Mouse (Mus musculus): ENCODE data around the gene Armc5. TPM values are rescaled to one million over a fixed set of nuclear protein-coding genes. Genes with fewer than 3 reads are reported as not detected.

The Armc5 gene
- polyA plus RNA-seq, 1 experiment from 2014 or later, result 8.2 TPM

GRCm38 (mm10) chr7:128237927-128238778 is 1.0 kb downstream of the Armc5 start, which contains the start of gene 9130023H24Rik:
Gene 9130023H24Rik, minus strand, starts transcription at chr7:128238031.
- H3K9ac ChIP-seq (ENCODE audit: low read length), result peak within 1 kb of the TSS; percentile 87
- WGBS, result under 1% methylated on average over 69 of the region's 72 CpGs
- peak; percentile 88 for ATAC-seq (ENCODE audit: insufficient number of reproducible peaks, insufficient read depth, low FRiP score, low read depth)
- H3K9me3 ChIP-seq (ENCODE audit: control insufficient read depth, low read length), result no peaks in the 10 kb centered on the region
- peak within 1 kb of the TSS; percentile 76 to 79 for H3K4me3 ChIP-seq (ENCODE audit: control insufficient read depth in 1 of 2, insufficient read depth in 1 of 2, low read depth in 1 of 2, low read length in 2 of 2)
- peak within 1 kb of the TSS; percentile 97 for H3K27ac ChIP-seq (replicated peaks in 1 of 2; ENCODE audit: control insufficient read depth in 1 of 2, insufficient read depth in 1 of 2, low read depth in 2 of 2, low read length in 2 of 2)
- H3K27me3 ChIP-seq (ENCODE audit: control insufficient read depth, insufficient read depth, low read length), result no peaks in the 10 kb centered on the region
- H3K4me1 ChIP-seq (ENCODE audit: control insufficient read depth in 2 of 2, insufficient read depth in 2 of 2, low read length in 2 of 2), result peaks cover 6 to 14% of the 10 kb centered on the region in 2 experiments
- peaks cover 51% of the 10 kb centered on the region for H3K36me3 ChIP-seq (ENCODE audit: control insufficient read depth, insufficient read depth, low read length)
- peak within 1 kb of the TSS; percentile 84 for H3K4me2 ChIP-seq (ENCODE audit: low read length)

GRCm38 (mm10) chr7:128238991-128239390 is 1.8 kb downstream of the Armc5 start:
- peak overlapping the region; percentile 52 to 76; a peak in 3 of 4 replicates for H3K4me3 ChIP-seq (ENCODE audit: control insufficient read depth in 1 of 2, insufficient read depth in 1 of 2, low read depth in 1 of 2, low read length in 2 of 2)
- peak overlapping the region; percentile 75 for H3K4me2 ChIP-seq (ENCODE audit: low read length)
- H3K27ac ChIP-seq (replicated peaks in 1 of 2; ENCODE audit: control insufficient read depth in 1 of 2, insufficient read depth in 1 of 2, low read depth in 2 of 2, low read length in 2 of 2), result peak overlapping the region; percentile 85 to 97
- H3K4me1 ChIP-seq (ENCODE audit: control insufficient read depth in 2 of 2, insufficient read depth in 2 of 2, low read length in 2 of 2), result peaks cover 6 to 14% of the 10 kb centered on the region in 2 experiments
- H3K36me3 ChIP-seq (ENCODE audit: control insufficient read depth, insufficient read depth, low read length), result peaks cover 55% of the 10 kb centered on the region
- H3K9ac ChIP-seq (ENCODE audit: low read length), result peak overlapping the region; percentile 68
- ATAC-seq (ENCODE audit: insufficient number of reproducible peaks, insufficient read depth, low FRiP score, low read depth), result no peak
- 20% methylated on average over 4 of the region's 4 CpGs for WGBS
- H3K27me3 ChIP-seq (ENCODE audit: control insufficient read depth, insufficient read depth, low read length), result no peaks in the 10 kb centered on the region
- no peaks in the 10 kb centered on the region for H3K9me3 ChIP-seq (ENCODE audit: control insufficient read depth, low read length)

- H3K4me1 ChIP-seq (ENCODE audit: control insufficient read depth in 2 of 2, insufficient read depth in 2 of 2, low read length in 2 of 2), result peaks cover 6 to 14% of the 10 kb centered on the region in 2 experiments
- H3K9me3 ChIP-seq (ENCODE audit: control insufficient read depth, low read length), result no peaks in the 10 kb centered on the region
- ATAC-seq (ENCODE audit: insufficient number of reproducible peaks, insufficient read depth, low FRiP score, low read depth), result no peak
- H3K4me2 ChIP-seq (ENCODE audit: low read length), result no peak overlapping the region
- 92% methylated on average over 27 of the region's 27 CpGs for WGBS
- H3K27me3 ChIP-seq (ENCODE audit: control insufficient read depth, insufficient read depth, low read length), result no peaks in the 10 kb centered on the region
- no peak overlapping the region for H3K9ac ChIP-seq (ENCODE audit: low read length)
- H3K36me3 ChIP-seq (ENCODE audit: control insufficient read depth, insufficient read depth, low read length), result peaks cover 63% of the 10 kb centered on the region
- no peak overlapping the region for H3K27ac ChIP-seq (replicated peaks in 1 of 2; ENCODE audit: control insufficient read depth in 1 of 2, insufficient read depth in 1 of 2, low read depth in 2 of 2, low read length in 2 of 2)
- no peak overlapping the region for H3K4me3 ChIP-seq (ENCODE audit: control insufficient read depth in 1 of 2, insufficient read depth in 1 of 2, low read depth in 1 of 2, low read length in 2 of 2)
Observed at GRCm38 (mm10) chr7:128240131-128240784, 3.1 kb downstream of the Armc5 start.

- peaks cover 52% of the 10 kb centered on the region for H3K36me3 ChIP-seq (ENCODE audit: control insufficient read depth, insufficient read depth, low read length)
- no peak overlapping the region for H3K9ac ChIP-seq (ENCODE audit: low read length)
- 94% methylated on average over 16 of the region's 16 CpGs for WGBS
- H3K4me1 ChIP-seq (ENCODE audit: control insufficient read depth in 2 of 2, insufficient read depth in 2 of 2, low read length in 2 of 2), result peaks cover 10 to 18% of the 10 kb centered on the region in 2 experiments
- H3K27me3 ChIP-seq (ENCODE audit: control insufficient read depth, insufficient read depth, low read length), result no peaks in the 10 kb centered on the region
- H3K9me3 ChIP-seq (ENCODE audit: control insufficient read depth, low read length), result no peaks in the 10 kb centered on the region
- no peak overlapping the region for H3K4me2 ChIP-seq (ENCODE audit: low read length)
- H3K4me3 ChIP-seq (ENCODE audit: control insufficient read depth in 1 of 2, insufficient read depth in 1 of 2, low read depth in 1 of 2, low read length in 2 of 2), result no peak overlapping the region
- H3K27ac ChIP-seq (replicated peaks in 1 of 2; ENCODE audit: control insufficient read depth in 1 of 2, insufficient read depth in 1 of 2, low read depth in 2 of 2, low read length in 2 of 2), result no peak overlapping the region
- ATAC-seq (ENCODE audit: insufficient number of reproducible peaks, insufficient read depth, low FRiP score, low read depth), result no peak
Observed at GRCm38 (mm10) chr7:128242331-128242730, 5.2 kb downstream of the Armc5 start.

GRCm38 (mm10) chr7:128243921-128244320 is 6.8 kb downstream of the Armc5 start:
- no peaks in the 10 kb centered on the region for H3K9me3 ChIP-seq (ENCODE audit: control insufficient read depth, low read length)
- H3K4me1 ChIP-seq (ENCODE audit: control insufficient read depth in 2 of 2, insufficient read depth in 2 of 2, low read length in 2 of 2), result peaks cover 16 to 26% of the 10 kb centered on the region in 2 experiments
- no peak overlapping the region for H3K4me2 ChIP-seq (ENCODE audit: low read length)
- H3K9ac ChIP-seq (ENCODE audit: low read length), result no peak overlapping the region
- peaks cover 62% of the 10 kb centered on the region for H3K36me3 ChIP-seq (ENCODE audit: control insufficient read depth, insufficient read depth, low read length)
- no peak for ATAC-seq (ENCODE audit: insufficient number of reproducible peaks, insufficient read depth, low FRiP score, low read depth)
- no peak overlapping the region for H3K27ac ChIP-seq (replicated peaks in 1 of 2; ENCODE audit: control insufficient read depth in 1 of 2, insufficient read depth in 1 of 2, low read depth in 2 of 2, low read length in 2 of 2)
- 77% methylated on average over 10 of the region's 10 CpGs for WGBS
- no peak overlapping the region for H3K4me3 ChIP-seq (ENCODE audit: control insufficient read depth in 1 of 2, insufficient read depth in 1 of 2, low read depth in 1 of 2, low read length in 2 of 2)
- H3K27me3 ChIP-seq (ENCODE audit: control insufficient read depth, insufficient read depth, low read length), result no peaks in the 10 kb centered on the region

GRCm38 (mm10) chr7:128244410-128245025 is 7.4 kb downstream of the Armc5 start:
- Histone ChIP-seq H3K4me2 (ENCODE audit: low read length) (no peak overlapping the region), H3K4me1 (ENCODE audit: control insufficient read depth in 2 of 2, insufficient read depth in 2 of 2, low read length in 2 of 2) (peaks cover 18 to 27% of the 10 kb centered on the region in 2 experiments), H3K9me3 (ENCODE audit: control insufficient read depth, low read length) (no peaks in the 10 kb centered on the region), H3K4me3 (ENCODE audit: control insufficient read depth in 1 of 2, insufficient read depth in 1 of 2, low read depth in 1 of 2, low read length in 2 of 2) (no peak overlapping the region), H3K9ac (ENCODE audit: low read length) (no peak overlapping the region; the same call in 1 of the 2 replicates), H3K27me3 (ENCODE audit: control insufficient read depth, insufficient read depth, low read length) (no peaks in the 10 kb centered on the region), H3K36me3 (ENCODE audit: control insufficient read depth, insufficient read depth, low read length) (peaks cover 68% of the 10 kb centered on the region), H3K27ac (replicated peaks in 1 of 2; ENCODE audit: control insufficient read depth in 1 of 2, insufficient read depth in 1 of 2, low read depth in 2 of 2, low read length in 2 of 2) (no peak overlapping the region)
- no peak for ATAC-seq (ENCODE audit: insufficient number of reproducible peaks, insufficient read depth, low FRiP score, low read depth)
- 87% methylated on average over 18 of the region's 18 CpGs for WGBS

GRCm38 (mm10) chr7:128245547-128245946 is 8.4 kb downstream of the Armc5 start:
- WGBS, result 84% methylated on average over 4 of the region's 4 CpGs
- no peaks in the 10 kb centered on the region for H3K9me3 ChIP-seq (ENCODE audit: control insufficient read depth, low read length)
- H3K36me3 ChIP-seq (ENCODE audit: control insufficient read depth, insufficient read depth, low read length), result peaks cover 70% of the 10 kb centered on the region
- H3K4me3 ChIP-seq (ENCODE audit: control insufficient read depth in 1 of 2, insufficient read depth in 1 of 2, low read depth in 1 of 2, low read length in 2 of 2), result no peak overlapping the region
- peak overlapping the region; percentile 92; the same call in 1 of the 2 replicates for H3K9ac ChIP-seq (ENCODE audit: low read length)
- peak overlapping the region; percentile 96 to 97 for H3K27ac ChIP-seq (replicated peaks in 1 of 2; ENCODE audit: control insufficient read depth in 1 of 2, insufficient read depth in 1 of 2, low read depth in 2 of 2, low read length in 2 of 2)
- H3K27me3 ChIP-seq (ENCODE audit: control insufficient read depth, insufficient read depth, low read length), result no peaks in the 10 kb centered on the region
- H3K4me1 ChIP-seq (ENCODE audit: control insufficient read depth in 2 of 2, insufficient read depth in 2 of 2, low read length in 2 of 2), result peaks cover 18 to 27% of the 10 kb centered on the region in 2 experiments
- peak overlapping the region; percentile 80; the same call in 1 of the 2 replicates for H3K4me2 ChIP-seq (ENCODE audit: low read length)
- no peak for ATAC-seq (ENCODE audit: insufficient number of reproducible peaks, insufficient read depth, low FRiP score, low read depth)
